Mouse (Mus musculus) neural tube, embryonic 12.5 days (tissue): ENCODE data around the gene Jazf1. TPM values are rescaled to one million over a fixed set of nuclear protein-coding genes. Genes with fewer than 3 reads are reported as not detected.

Experiments used
- ATAC-seq: fragments of 200-750 bp; cut with Nextera tagmentation; 2 replicates; pipeline ENCODE4 v1.8.0; 2017; ENCODE audit warnings: low read depth, mild to moderate bottlenecking, moderate TSS enrichment, moderate library complexity; ENCODE audit not compliant: low FRiP score
- H3K27ac ChIP-seq: fragments of 300-500 bp; sonication (generic); 2 replicates; pipeline ENCODE4 v1.5.1; 2016
- H3K27me3 ChIP-seq: fragments of 300-500 bp; sonication (generic); replicated peaks from 2 replicates; pipeline ENCODE4 v1.6.1; 2016; ENCODE audit warnings: mild to moderate bottlenecking
- H3K36me3 ChIP-seq: fragments of 300-500 bp; sonication (generic); 2 replicates; pipeline ENCODE4 v1.6.1; 2016; ENCODE audit warnings: mild to moderate bottlenecking
- H3K4me1 ChIP-seq: fragments of 300-500 bp; sonication (generic); 2 replicates; pipeline ENCODE4 v1.6.1; 2016
- H3K4me2 ChIP-seq: fragments of 300-500 bp; sonication (generic); replicated peaks from 2 replicates; pipeline ENCODE4 v1.6.1; 2016; ENCODE audit warnings: mild to moderate bottlenecking
- H3K4me3 ChIP-seq: fragments of 300-500 bp; sonication (generic); 2 replicates; pipeline ENCODE4 v1.5.1; 2016
- H3K9ac ChIP-seq: fragments of 300-500 bp; sonication (generic); 2 replicates; pipeline ENCODE4 v1.6.1; 2016; ENCODE audit warnings: mild to moderate bottlenecking
- H3K9me3 ChIP-seq: fragments of 300-500 bp; sonication (generic); 2 replicates; pipeline ENCODE4 v1.6.1; 2016; ENCODE audit warnings: mild to moderate bottlenecking
- WGBS: fragments of 180-500 bp; shearing (Covaris S2); methylation state at CpG from one replicate; pipeline ENCODE4 v1.1.7; 2016; 5-methylcytosine and 5-hydroxymethylcytosine counted together
- polyA plus RNA-seq: library from polyadenylated mRNA; unstranded; fragments of >200 nt; fragmentation: Nextera tagmentation; extraction: Ambion mirVana; gene quantifications from 2 replicates; pipeline ENCODE4 v1.2.1, GENCODE M21; 2016

Gene Jazf1
- polyA plus RNA-seq, 1 experiment from 2014 or later: 14.1 TPM

GRCm38 (mm10) chr6:52990816-52991215 is 77.6 kb downstream of the Jazf1 start:
- Histone ChIP-seq H3K4me3 (no peak overlapping the region), H3K4me2 (no peak overlapping the region), H3K27me3 (no peaks in the 10 kb centered on the region), H3K4me1 (no peaks in the 10 kb centered on the region), H3K36me3 (no peaks in the 10 kb centered on the region), H3K27ac (no peak overlapping the region), H3K9ac (no peak overlapping the region), H3K9me3 (no peaks in the 10 kb centered on the region)
- ATAC-seq: no peak
- 92% methylated on average over 8 of the region's 8 CpGs for WGBS

GRCm38 (mm10) chr6:52987905-52988640 is 80.4 kb downstream of the Jazf1 start:
- no peaks in the 10 kb centered on the region for H3K36me3 ChIP-seq
- 83% methylated on average over 6 of the region's 6 CpGs for WGBS
- no peak overlapping the region for H3K4me3 ChIP-seq
- no peak for ATAC-seq
- no peak overlapping the region for H3K4me2 ChIP-seq
- no peaks in the 10 kb centered on the region for H3K9me3 ChIP-seq
- H3K27ac ChIP-seq: no peak overlapping the region
- H3K27me3 ChIP-seq: no peaks in the 10 kb centered on the region
- H3K4me1 ChIP-seq: no peaks in the 10 kb centered on the region
- no peak overlapping the region for H3K9ac ChIP-seq

GRCm38 (mm10) chr6:52987391-52987790 is 81.0 kb downstream of the Jazf1 start:
- ATAC-seq: no peak
- Histone ChIP-seq H3K27ac (no peak overlapping the region), H3K4me3 (no peak overlapping the region), H3K9ac (no peak overlapping the region), H3K4me2 (no peak overlapping the region), H3K9me3 (no peaks in the 10 kb centered on the region), H3K36me3 (no peaks in the 10 kb centered on the region), H3K27me3 (no peaks in the 10 kb centered on the region), H3K4me1 (no peaks in the 10 kb centered on the region)
- 55% methylated on average over 4 of the region's 4 CpGs for WGBS

GRCm38 (mm10) chr6:52982175-52982574 is 86.3 kb downstream of the Jazf1 start:
- no peak overlapping the region for H3K4me2 ChIP-seq
- no peak overlapping the region for H3K4me3 ChIP-seq
- no peak overlapping the region for H3K9ac ChIP-seq
- H3K4me1 ChIP-seq: no peaks in the 10 kb centered on the region
- no peak for ATAC-seq
- 87% methylated on average over 6 of the region's 6 CpGs for WGBS
- no peak overlapping the region for H3K27ac ChIP-seq
- H3K36me3 ChIP-seq: no peaks in the 10 kb centered on the region
- H3K9me3 ChIP-seq: no peaks in the 10 kb centered on the region
- no peaks in the 10 kb centered on the region for H3K27me3 ChIP-seq

GRCm38 (mm10) chr6:52979503-52979902 is 88.9 kb downstream of the Jazf1 start:
- H3K27me3 ChIP-seq: no peaks in the 10 kb centered on the region
- H3K27ac ChIP-seq: no peak overlapping the region
- no peak overlapping the region for H3K4me3 ChIP-seq
- WGBS: 92% methylated on average over 6 of the region's 6 CpGs
- H3K9me3 ChIP-seq: no peaks in the 10 kb centered on the region
- ATAC-seq: no peak
- H3K4me1 ChIP-seq: no peaks in the 10 kb centered on the region
- H3K4me2 ChIP-seq: no peak overlapping the region
- no peaks in the 10 kb centered on the region for H3K36me3 ChIP-seq
- no peak overlapping the region for H3K9ac ChIP-seq

- ATAC-seq: no peak
- WGBS: 90% methylated on average over 5 of the region's 5 CpGs
Measured at GRCm38 (mm10) chr6:52973351-52973750, 95.1 kb downstream of the Jazf1 start.

GRCm38 (mm10) chr6:52972138-52972537 is 96.3 kb downstream of the Jazf1 start:
- WGBS: 71% methylated on average over 7 of the region's 7 CpGs
- Histone ChIP-seq H3K27me3 (no peaks in the 10 kb centered on the region), H3K4me2 (no peak overlapping the region), H3K9me3 (no peaks in the 10 kb centered on the region), H3K9ac (no peak overlapping the region), H3K36me3 (no peaks in the 10 kb centered on the region), H3K27ac (no peak overlapping the region), H3K4me1 (no peaks in the 10 kb centered on the region), H3K4me3 (no peak overlapping the region)
- ATAC-seq: no peak

More at GRCm38 (mm10) chr6:52973351-52973750, 95.1 kb downstream of the Jazf1 start:
- Histone ChIP-seq H3K27ac (no peak overlapping the region), H3K36me3 (no peaks in the 10 kb centered on the region), H3K4me3 (no peak overlapping the region), H3K27me3 (no peaks in the 10 kb centered on the region), H3K9me3 (no peaks in the 10 kb centered on the region), H3K4me2 (no peak overlapping the region), H3K4me1 (no peaks in the 10 kb centered on the region), H3K9ac (no peak overlapping the region)

- no peaks in the 10 kb centered on the region for H3K27me3 ChIP-seq
- 92% methylated on average over 2 of the region's 2 CpGs for WGBS
- no peak for ATAC-seq
- H3K36me3 ChIP-seq: no peaks in the 10 kb centered on the region
- no peaks in the 10 kb centered on the region for H3K4me1 ChIP-seq
- H3K4me3 ChIP-seq: no peak overlapping the region
- no peaks in the 10 kb centered on the region for H3K9me3 ChIP-seq
- no peak overlapping the region for H3K9ac ChIP-seq
- H3K27ac ChIP-seq: no peak overlapping the region
- H3K4me2 ChIP-seq: no peak overlapping the region
Measured at GRCm38 (mm10) chr6:52969717-52970261, 98.6 kb downstream of the Jazf1 start.

- Histone ChIP-seq H3K36me3 (no peaks in the 10 kb centered on the region), H3K4me2 (no peak overlapping the region), H3K4me3 (no peak overlapping the region), H3K27me3 (no peaks in the 10 kb centered on the region), H3K9ac (no peak overlapping the region), H3K27ac (no peak overlapping the region), H3K9me3 (no peaks in the 10 kb centered on the region), H3K4me1 (peaks cover 9% of the 10 kb centered on the region)
- no peak for ATAC-seq
- 71% methylated on average over 12 of the region's 12 CpGs for WGBS
Measured at GRCm38 (mm10) chr6:52968346-52968891, 100.0 kb downstream of the Jazf1 start.

GRCm38 (mm10) chr6:52967557-52968270 is 100.7 kb downstream of the Jazf1 start:
- H3K4me3 ChIP-seq: no peak overlapping the region
- no peak overlapping the region for H3K27ac ChIP-seq
- 59% methylated on average over 10 of the region's 10 CpGs for WGBS
- H3K4me2 ChIP-seq: no peak overlapping the region
- no peaks in the 10 kb centered on the region for H3K27me3 ChIP-seq
- H3K36me3 ChIP-seq: no peaks in the 10 kb centered on the region
- H3K9ac ChIP-seq: no peak overlapping the region
- no peaks in the 10 kb centered on the region for H3K9me3 ChIP-seq
- peaks cover 15% of the 10 kb centered on the region for H3K4me1 ChIP-seq
- ATAC-seq: no peak

- WGBS: 76% methylated on average over 4 of the region's 4 CpGs
- H3K4me2 ChIP-seq: no peak overlapping the region
- peaks cover 15% of the 10 kb centered on the region for H3K4me1 ChIP-seq
- no peak overlapping the region for H3K9ac ChIP-seq
- no peak for ATAC-seq
- no peak overlapping the region for H3K27ac ChIP-seq
- H3K4me3 ChIP-seq: no peak overlapping the region
- H3K27me3 ChIP-seq: no peaks in the 10 kb centered on the region
- H3K9me3 ChIP-seq: no peaks in the 10 kb centered on the region
- H3K36me3 ChIP-seq: no peaks in the 10 kb centered on the region
Measured at GRCm38 (mm10) chr6:52966001-52966400, 102.4 kb downstream of the Jazf1 start.

- Histone ChIP-seq H3K4me2 (no peak overlapping the region), H3K27me3 (no peaks in the 10 kb centered on the region), H3K9ac (no peak overlapping the region), H3K9me3 (no peaks in the 10 kb centered on the region), H3K4me3 (no peak overlapping the region), H3K27ac (no peak overlapping the region), H3K36me3 (no peaks in the 10 kb centered on the region), H3K4me1 (peaks cover 15% of the 10 kb centered on the region)
- ATAC-seq: no peak
- WGBS: 49% methylated on average over 7 of the region's 7 CpGs
Measured at GRCm38 (mm10) chr6:52965340-52965739, 103.1 kb downstream of the Jazf1 start.
